Mouse (Mus musculus) left cerebral cortex, postnatal 14 days (tissue): ENCODE measurements at regions not wholly inside any gene's neighbourhood (a gene's known extent, or its start where the extent isn't known, plus 50 kb on each side); places are given as distances from the start of the nearest gene placed in this dataset.

Source experiments
- DNase-seq, 2 experiments: peaks; one replicate each; pipeline ENCODE4 v3.0.0; 2021 to 2022; ENCODE audit warnings: low spot score in 2 of 2, mixed read lengths in 1 of 2
- intact Hi-C: fragments of 180-260 bp; cut with DNase I; formaldehyde crosslinking; loops from one replicate; pipeline ENCODE4 v1.15.1; 2025

- no peak for DNase-seq
- intact Hi-C loops = no loop called here
These were observed 97.6 kb upstream of the E2f7 start for GRCm38 (mm10) chr10:110647603-110648002.

GRCm38 (mm10) chr10:110650107-110650506 lies 95.1 kb upstream of the E2f7 start:
- intact Hi-C loops = loop anchor here (5.0 kb wide), 1 partner anchor 193 kb away; the partner anchor contains the start of gene Nav3
- DNase-seq = peak in 1 of 2 experiments; percentile 7

GRCm38 (mm10) chr10:110650851-110651250 lies 94.4 kb upstream of the E2f7 start:
- intact Hi-C loops = loop anchor here (5.0 kb wide), 1 partner anchor 194 kb away; the partner anchor contains the start of gene Nav3
- peak in 1 of 2 experiments; percentile 20 for DNase-seq

GRCm38 (mm10) chr10:110654070-110654469 lies 91.2 kb upstream of the E2f7 start:
- intact Hi-C loops = loop anchor here (5.0 kb wide), 1 partner anchor 197 kb away; the partner anchor contains the start of gene Nav3
- DNase-seq = no peak

GRCm38 (mm10) chr10:110658153-110658695 lies 87.0 kb upstream of the E2f7 start:
- intact Hi-C loops = no loop called here
- DNase-seq = no peak

GRCm38 (mm10) chr10:110676503-110676902 lies 68.7 kb upstream of the E2f7 start:
- peak; percentile 5 to 10 for DNase-seq
- intact Hi-C loops = no loop called here
